Mouse (Mus musculus) MEL (cell line): ENCODE measurements around the gene Ifit1bl1.

Source experiments
- CTCF ChIP-seq, 3 experiments: IDR thresholded peaks in 2 of 3; conservative IDR thresholded peaks in 1 of 3; 2 replicates each; pipeline ENCODE4 v1.5.1; 2011 to 2012; ENCODE audit warnings: low read length in 3 of 3, low read depth in 2 of 3, mild to moderate bottlenecking in 2 of 3, improper control_type of control experiment in 1 of 3, inconsistent platforms in 1 of 3, mixed read lengths in 1 of 3, moderate library complexity in 1 of 3; ENCODE audit not compliant: control insufficient read depth in 1 of 3, insufficient read depth in 1 of 3, poor library complexity in 1 of 3, severe bottlenecking in 1 of 3
- ETS1 ChIP-seq: IDR thresholded peaks from 2 replicates; pipeline ENCODE4 v1.6.1; 2012; ENCODE audit warnings: low read depth, mild to moderate bottlenecking, inconsistent platforms, low read length, improper control_type of control experiment, moderate library complexity
- GATA1 ChIP-seq: IDR thresholded peaks from 2 replicates; pipeline ENCODE4 v1.6.1; 2011; ENCODE audit warnings: low read depth, low read length, improper control_type of control experiment
- MAZ ChIP-seq: IDR thresholded peaks from 2 replicates; pipeline ENCODE4 v1.6.1; 2012; ENCODE audit warnings: low read depth, mild to moderate bottlenecking, inconsistent platforms, low read length, improper control_type of control experiment
- MXI1 ChIP-seq: IDR thresholded peaks from 2 replicates; pipeline ENCODE4 v1.6.1; 2011; ENCODE audit warnings: mild to moderate bottlenecking, low read depth, low read length, improper control_type of control experiment
- POLR2A ChIP-seq, 2 experiments: IDR thresholded peaks; 2 replicates each; pipeline ENCODE4 v1.6.1; 2011 to 2012; ENCODE audit warnings: low read length in 2 of 2, mild to moderate bottlenecking in 2 of 2, control low read depth in 1 of 2, improper control_type of control experiment in 1 of 2, low read depth in 1 of 2, moderate library complexity in 1 of 2; ENCODE audit not compliant: control insufficient read depth in 1 of 2, insufficient read depth in 1 of 2, poor library complexity in 1 of 2
- POLR2AphosphoS5 ChIP-seq: IDR thresholded peaks from 2 replicates; pipeline ENCODE4 v1.6.1; 2012; ENCODE audit warnings: low read depth, borderline replicate concordance, mild to moderate bottlenecking, inconsistent platforms, low read length, moderate library complexity, mixed read lengths
- TAL1 ChIP-seq: IDR thresholded peaks from 2 replicates; pipeline ENCODE4 v1.6.1; 2012; ENCODE audit warnings: mild to moderate bottlenecking, inconsistent platforms, low read length, moderate library complexity, mixed read lengths
- TCF12 ChIP-seq: IDR thresholded peaks from 2 replicates; pipeline ENCODE4 v1.6.1; 2014; ENCODE audit warnings: low read depth, mild to moderate bottlenecking, inconsistent platforms, low read length, improper control_type of control experiment, moderate library complexity
- UBTF ChIP-seq: IDR thresholded peaks from 2 replicates; pipeline ENCODE4 v1.6.1; 2012; ENCODE audit warnings: low read depth, mild to moderate bottlenecking, inconsistent platforms, low read length, improper control_type of control experiment, moderate library complexity, borderline replicate concordance; ENCODE audit not compliant: insufficient read depth
- ZNF384 ChIP-seq: IDR thresholded peaks from 2 replicates; pipeline ENCODE4 v1.6.1; 2012; ENCODE audit warnings: low read depth, mild to moderate bottlenecking, inconsistent platforms, low read length, improper control_type of control experiment

DNA sequence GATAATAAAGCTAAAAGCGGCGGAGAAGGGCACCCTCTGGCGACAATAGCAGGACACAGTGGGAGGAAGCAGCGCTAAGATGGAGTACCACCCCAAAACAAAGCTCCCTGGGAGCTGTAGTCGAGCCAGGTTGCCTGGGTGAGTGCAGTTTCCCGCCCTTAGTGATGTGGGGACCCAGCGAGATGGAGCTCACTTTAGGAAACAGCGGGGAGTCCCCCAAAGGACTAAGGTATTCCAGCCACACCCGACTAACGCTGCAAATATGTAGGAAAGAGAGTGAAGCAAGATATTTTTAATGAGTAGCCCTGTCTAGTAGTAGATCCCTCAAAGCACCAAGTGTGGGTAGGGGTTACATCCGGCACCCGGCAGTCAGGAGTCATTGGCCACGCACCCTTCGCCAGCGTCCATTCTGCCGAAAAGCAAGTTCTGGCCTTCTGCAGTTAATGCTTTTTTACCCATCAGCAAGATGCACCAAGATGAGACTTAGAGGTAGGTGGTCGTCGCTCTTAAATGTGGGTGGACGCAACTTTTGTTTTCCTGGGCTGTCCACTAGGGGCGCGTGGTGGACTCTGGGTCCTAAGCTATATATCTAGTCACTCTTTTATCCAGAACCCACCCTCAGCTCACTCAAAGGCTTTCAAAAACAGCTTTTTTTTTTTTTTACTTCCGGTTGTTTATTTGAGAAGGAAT lies 51.1 kb downstream of the Ifit1bl1 start, which contains the start of gene Ifit2:
- TF ChIP-seq CTCF (IDR thresholded peaks at IDR 0.05 in 2 of 3, conservative IDR thresholded peaks at IDR 0.05 in 1 of 3; ENCODE audit: control insufficient read depth in 1 of 3, insufficient read depth in 1 of 3, low read depth in 2 of 3, low read length in 3 of 3, poor library complexity in 1 of 3, severe bottlenecking in 1 of 3) (peak; percentile 60 to 73 (median 68)), MAZ (no peak), POLR2A (IDR thresholded peaks at IDR 0.05; ENCODE audit: control insufficient read depth in 1 of 2, insufficient read depth in 1 of 2, low read depth in 1 of 2, low read length in 2 of 2, poor library complexity in 1 of 2) (0 out of 4 replicates have a peak, but pooled peaks of 1 of the 2 experiments have one; percentile 37), MXI1 (no peak), ZNF384 (peak; percentile 59; the same call in 1 of the 2 replicates), UBTF (no peak), POLR2AphosphoS5 (no peak), GATA1 (no peak), TAL1 (no peak), ETS1 (no peak), TCF12 (0 out of 2 replicates have a peak, but pooled peaks have one; percentile 30)
